Mouse (Mus musculus) testis, adult 2 months (tissue): Measurements from ENCODE around the gene Palld.

Experiments
- CTCF ChIP-seq: fragments of 200-500 bp; IDR thresholded peaks from 2 replicates; pipeline ENCODE4 v1.5.1; 2012; ENCODE audit warnings: low read depth, mild to moderate bottlenecking, inconsistent platforms, low read length, moderate library complexity; ENCODE audit not compliant: control insufficient read depth, insufficient read depth, insufficient replicate concordance
- POLR2A ChIP-seq: fragments of 200-500 bp; IDR thresholded peaks from 2 replicates; pipeline ENCODE4 v1.6.1; 2012; ENCODE audit warnings: low read depth, mild to moderate bottlenecking, inconsistent platforms, low read length, moderate library complexity; ENCODE audit not compliant: control insufficient read depth

- no peak for TF ChIP-seq CTCF
- TF ChIP-seq POLR2A = no peak
These were observed 276.8 kb downstream of the Palld start for GRCm38 (mm10) chr8:61625656-61626210.
